Mouse (Mus musculus): ENCODE data around the gene Rbbp5.

GRCm38 (mm10) chr1:132509771-132510170, 32.6 kb downstream of the Rbbp5 start:
- TF ChIP-seq CTCF (IDR thresholded peaks at IDR 0.05; ENCODE audit: insufficient read depth, low read depth, low read length) (no peak), POLR2A (IDR thresholded peaks at IDR 0.05; ENCODE audit: insufficient read depth, low read depth, low read length) (no peak)

Measured in olfactory bulb, adult 2 months (tissue).